Mouse (Mus musculus): Measurements from ENCODE around the gene Arid5b.

Gene Arid5b

DNA sequence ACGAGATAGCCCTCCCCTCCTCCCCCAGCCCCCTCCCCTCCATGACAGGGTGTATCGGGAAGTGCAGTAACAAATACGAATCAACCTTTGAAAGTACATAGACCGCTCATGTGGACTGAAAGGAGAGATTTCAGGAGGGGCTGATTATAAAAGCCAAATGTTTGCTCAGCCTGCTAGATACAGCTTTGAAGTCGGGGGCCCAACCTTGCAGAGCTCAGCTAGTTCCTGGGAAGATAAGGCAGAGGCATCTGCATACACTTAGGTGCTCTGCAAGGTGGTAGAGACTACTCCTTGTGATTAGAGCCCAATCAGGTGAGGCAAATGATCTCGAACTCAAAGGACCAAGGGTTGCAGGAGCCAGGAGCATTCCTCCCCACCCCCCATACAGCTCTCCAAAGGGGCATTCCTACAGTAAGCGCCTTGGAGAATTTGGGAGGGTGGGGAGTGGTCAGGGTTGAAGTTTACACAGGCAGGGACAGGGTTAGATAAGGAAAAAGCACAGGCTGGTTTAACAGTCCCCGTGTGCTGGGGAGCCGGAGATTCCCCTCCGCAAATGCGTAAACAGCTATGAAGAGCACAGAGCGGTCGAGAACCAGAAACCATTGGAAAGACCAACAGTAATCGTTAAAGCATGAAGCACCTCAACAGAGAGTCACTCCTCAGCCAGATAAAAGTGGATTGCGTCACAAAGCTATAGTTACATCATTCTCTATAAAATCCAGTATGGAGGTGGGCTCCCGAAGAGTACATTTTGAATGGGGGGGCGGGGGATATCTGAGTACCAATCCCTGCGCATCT, 47.0 kb downstream of the Arid5b start:
- DNase-seq (ENCODE audit: low spot score), result no peak

DNA sequence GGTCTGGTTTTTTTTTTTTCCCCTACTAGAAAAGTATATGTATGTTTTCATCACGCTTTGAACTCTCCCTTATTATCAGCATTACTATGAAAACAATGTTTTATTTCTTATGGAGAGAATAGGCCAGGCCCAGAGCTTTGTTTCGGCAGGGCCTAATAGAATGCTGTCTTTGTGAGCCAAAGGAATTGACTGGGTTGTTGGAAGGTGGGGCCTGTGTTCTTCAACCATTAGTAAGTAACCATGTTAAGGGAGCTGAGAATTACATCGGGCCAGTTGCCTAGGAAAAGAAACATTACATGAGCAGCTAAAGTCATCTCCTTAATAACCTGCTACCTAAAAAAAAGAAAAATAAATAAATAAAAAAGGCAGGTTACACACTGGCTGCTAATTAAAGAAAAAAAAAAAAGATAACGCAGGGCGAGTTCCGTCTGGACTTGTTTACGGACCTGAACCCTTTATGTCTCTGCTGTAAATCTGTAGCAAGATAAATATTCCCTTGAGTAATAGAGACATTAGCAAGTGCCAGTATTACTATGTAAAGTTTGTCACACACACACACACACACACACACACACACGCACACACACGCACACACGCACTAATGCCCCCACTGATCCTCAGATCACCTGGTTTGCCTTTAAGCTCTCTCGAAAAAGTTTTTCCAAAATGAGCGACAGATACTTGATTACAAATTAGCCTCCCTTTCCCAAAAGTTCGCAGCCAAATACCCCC, 47.7 kb downstream of the Arid5b start:
- no peak for DNase-seq (ENCODE audit: low spot score)

GRCm38 (mm10) chr10:68229640-68230565, 48.6 kb downstream of the Arid5b start:
- no peak for DNase-seq (ENCODE audit: low spot score)

DNA sequence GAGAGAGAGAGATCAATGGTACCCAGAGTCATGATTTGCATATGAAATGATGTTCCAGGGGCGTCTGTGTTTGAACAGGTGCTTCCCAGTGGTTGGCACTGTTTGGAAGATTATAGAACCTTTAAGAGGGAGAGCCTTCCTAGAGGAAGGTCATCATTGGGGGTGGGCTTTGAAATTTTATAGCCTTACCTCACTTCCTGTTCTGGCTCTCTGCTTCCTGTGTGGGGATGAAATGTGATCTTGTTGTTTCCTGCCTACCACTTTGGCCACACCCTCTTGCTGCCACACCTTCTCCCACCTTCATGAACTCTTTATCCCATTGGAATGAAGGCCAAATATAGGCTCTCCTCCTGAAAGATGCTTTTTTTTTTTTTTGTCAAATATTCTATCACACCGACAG, 55.9 kb downstream of the Arid5b start:
- no peak for DNase-seq (ENCODE audit: low spot score)

DNA sequence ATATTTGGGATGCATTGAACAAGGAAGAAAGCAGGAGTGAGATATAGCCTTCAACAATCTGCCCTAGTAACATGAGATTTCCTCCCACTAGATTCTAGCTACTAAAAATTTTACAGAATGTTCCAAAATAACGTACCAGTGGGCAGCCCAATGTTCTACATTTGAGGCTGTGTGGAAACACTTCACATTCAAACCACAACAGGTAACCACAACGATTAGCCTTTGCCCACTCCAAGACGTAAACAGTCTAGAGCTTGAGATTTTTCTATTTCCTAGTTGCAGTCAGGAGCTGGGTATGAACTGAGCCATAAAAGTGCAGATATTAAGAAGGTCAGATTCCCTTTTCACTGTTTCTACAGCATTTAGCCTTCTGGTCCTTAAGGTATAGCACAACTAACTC, 56.5 kb downstream of the Arid5b start:
- DNase-seq (ENCODE audit: low spot score), result no peak

DNA sequence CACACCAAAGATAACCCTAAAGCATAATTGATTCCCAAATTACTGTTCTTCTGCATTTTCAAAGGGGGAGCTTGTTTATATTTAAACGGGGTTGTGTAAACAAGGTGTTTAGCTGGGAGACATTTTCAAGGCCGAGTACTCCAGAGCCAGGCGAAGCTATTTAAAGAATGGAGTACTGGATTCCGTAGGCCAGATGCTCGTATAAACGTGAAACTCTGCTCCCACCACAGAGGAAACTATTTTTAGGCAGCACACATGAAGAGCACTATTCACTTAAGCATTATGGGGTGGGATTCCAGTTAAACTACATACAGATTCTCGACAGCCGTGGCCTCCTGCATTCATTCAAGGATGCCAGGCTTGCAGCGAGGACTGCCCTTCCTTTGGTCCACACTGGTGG, 59.2 kb downstream of the Arid5b start:
- no peak for DNase-seq (ENCODE audit: low spot score)

- no peak for DNase-seq (ENCODE audit: low spot score)
These were observed 59.9 kb downstream of the Arid5b start for GRCm38 (mm10) chr10:68218678-68219077.

GRCm38 (mm10) chr10:68214809-68215468, 63.6 kb downstream of the Arid5b start:
- no peak for DNase-seq (ENCODE audit: low spot score)

GRCm38 (mm10) chr10:68212061-68212915, 66.3 kb downstream of the Arid5b start:
- DNase-seq (ENCODE audit: low spot score), result no peak

DNA sequence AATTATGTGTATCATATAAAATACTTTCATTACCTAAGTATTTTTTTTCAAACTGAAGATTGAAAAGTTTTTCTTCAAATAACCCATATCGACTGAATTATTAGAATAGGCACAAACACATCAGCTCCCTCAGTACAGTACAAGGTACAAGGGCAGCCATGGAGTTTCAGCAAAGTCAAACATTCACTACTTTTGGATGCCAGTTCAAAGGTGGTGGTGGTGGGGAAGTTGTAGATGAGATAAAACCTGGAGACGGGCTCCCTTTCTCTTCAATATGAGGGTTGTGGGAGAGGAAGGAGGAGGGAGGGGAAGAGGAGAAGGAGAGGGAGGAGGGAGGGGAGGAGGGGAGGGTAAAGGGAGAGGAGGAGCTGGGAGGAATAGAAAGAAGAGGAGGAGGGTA, 67.0 kb downstream of the Arid5b start:
- DNase-seq (ENCODE audit: low spot score), result no peak

GRCm38 (mm10) chr10:68210025-68210642, 68.4 kb downstream of the Arid5b start:
- DNase-seq (ENCODE audit: low spot score), result no peak

- DNase-seq (ENCODE audit: low spot score), result no peak
These were observed 69.9 kb downstream of the Arid5b start for GRCm38 (mm10) chr10:68208670-68209065.

GRCm38 (mm10) chr10:68207803-68208669, 70.5 kb downstream of the Arid5b start:
- DNase-seq (ENCODE audit: low spot score), result no peak

- no peak for DNase-seq (ENCODE audit: low spot score)
These were observed 74.1 kb downstream of the Arid5b start for GRCm38 (mm10) chr10:68204391-68204790.

- no peak for DNase-seq (ENCODE audit: low spot score)
These were observed 74.7 kb downstream of the Arid5b start for GRCm38 (mm10) chr10:68203860-68204259.

- DNase-seq (ENCODE audit: low spot score), result no peak
These were observed 75.2 kb downstream of the Arid5b start for GRCm38 (mm10) chr10:68203322-68203721.

DNA sequence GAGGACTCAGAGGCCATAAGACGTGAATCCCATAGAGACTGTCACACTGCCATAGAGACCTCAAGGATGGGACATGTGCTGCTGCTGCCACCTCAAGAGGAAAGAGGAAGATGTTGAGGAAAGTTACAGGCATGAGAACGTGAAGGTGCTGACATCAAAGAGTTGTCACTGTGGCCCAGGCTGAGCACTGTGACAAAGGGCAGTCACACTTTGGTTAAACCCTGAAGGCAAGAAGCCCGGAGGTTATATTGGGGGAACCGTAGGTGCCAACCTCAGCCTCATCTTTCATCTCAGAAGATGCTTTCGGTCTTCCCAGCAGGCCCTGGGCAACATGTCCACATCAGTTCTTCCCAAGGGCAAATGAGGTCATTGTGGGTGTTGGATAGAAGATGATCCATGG, 79.1 kb downstream of the Arid5b start:
- no peak for DNase-seq (ENCODE audit: low spot score)

DNA sequence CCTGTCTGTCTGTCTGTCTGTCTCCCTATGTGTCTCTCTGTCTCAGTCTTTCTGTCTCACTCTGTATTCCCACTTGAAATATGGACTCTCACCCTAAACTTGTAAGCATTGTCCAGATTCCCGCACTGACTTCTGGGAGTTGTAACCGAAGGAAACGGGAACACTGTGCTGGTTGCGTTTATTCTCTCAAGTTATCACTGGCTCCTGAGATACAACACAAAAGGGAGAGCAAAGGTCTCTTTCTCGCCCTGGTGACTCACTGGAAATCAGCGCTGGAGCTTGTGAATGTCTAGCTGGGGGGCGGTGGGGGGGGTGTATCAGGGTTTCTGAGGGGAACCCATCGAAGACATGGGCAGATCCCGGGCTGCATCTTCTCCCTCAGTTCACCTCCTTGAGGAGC, 82.2 kb downstream of the Arid5b start:
- no peak for DNase-seq (ENCODE audit: low spot score)

DNA sequence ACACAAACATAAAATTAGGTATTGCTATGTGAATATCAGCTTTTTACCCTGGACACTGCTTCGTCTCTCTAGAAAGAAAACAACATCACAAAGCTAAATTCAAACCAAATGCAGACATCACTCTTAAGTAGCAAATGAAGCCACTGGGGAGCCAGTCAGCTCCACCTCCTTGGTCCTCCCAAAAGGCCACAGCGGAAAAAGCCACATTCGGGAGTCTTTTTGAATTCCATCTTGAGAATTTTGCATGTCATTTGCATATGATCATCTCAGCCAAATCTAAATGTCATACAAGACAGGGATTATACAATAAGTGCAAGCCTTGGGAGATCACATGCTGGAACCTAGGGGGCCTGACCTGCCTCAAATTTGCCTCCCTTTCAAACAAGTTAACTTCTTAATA, 85.0 kb downstream of the Arid5b start:
- DNase-seq (ENCODE audit: low spot score), result no peak

All from layer of hippocampus, adult 9-10 months (tissue).